Mouse (Mus musculus) R1 (cell line): ENCODE data around the gene Pmp22.
A peak's percentile ranks its signal among the peaks of the same experiment; 100 is the strongest.

Experiments used
- DNase-seq: peaks from one replicate; pipeline ENCODE4 v3.0.0-alpha.2; 2018; ENCODE audit warnings: low read depth, low spot score

The Pmp22 gene

GRCm38 (mm10) chr11:63162806-63163205 is 34.0 kb downstream of the Pmp22 start:
- DNase-seq, result no peak

- no peak for DNase-seq
Measured at GRCm38 (mm10) chr11:63163550-63163949, 34.8 kb downstream of the Pmp22 start.

GRCm38 (mm10) chr11:63163986-63164682 is 35.4 kb downstream of the Pmp22 start:
- no peak for DNase-seq

GRCm38 (mm10) chr11:63164756-63165484 is 36.1 kb downstream of the Pmp22 start:
- peak; percentile 31 for DNase-seq

GRCm38 (mm10) chr11:63167826-63168225 is 39.0 kb downstream of the Pmp22 start:
- DNase-seq, result no peak

GRCm38 (mm10) chr11:63168551-63169258 is 39.9 kb downstream of the Pmp22 start:
- peak; percentile 54 for DNase-seq

GRCm38 (mm10) chr11:63171977-63172376 is 43.2 kb downstream of the Pmp22 start:
- peak; percentile 55 for DNase-seq

- no peak for DNase-seq
Measured at GRCm38 (mm10) chr11:63173604-63174003, 44.8 kb downstream of the Pmp22 start.

- DNase-seq, result peak; percentile 42
Measured at GRCm38 (mm10) chr11:63175302-63175701, 46.5 kb downstream of the Pmp22 start.

- no peak for DNase-seq
Measured at GRCm38 (mm10) chr11:63176416-63176815, 47.6 kb downstream of the Pmp22 start.

GRCm38 (mm10) chr11:63180262-63181101 is 51.7 kb downstream of the Pmp22 start:
- peak; percentile 74 for DNase-seq

- DNase-seq, result no peak
Measured at GRCm38 (mm10) chr11:63188803-63189202, 60.0 kb downstream of the Pmp22 start.

- peak; percentile 81 for DNase-seq
Measured at GRCm38 (mm10) chr11:63198070-63198469, 69.3 kb downstream of the Pmp22 start.

GRCm38 (mm10) chr11:63201989-63202535 is 73.3 kb downstream of the Pmp22 start:
- peak; percentile 72 for DNase-seq
